16 mouse cellular contexts compared by ENCODE assay signal in the genomic region with DNA sequence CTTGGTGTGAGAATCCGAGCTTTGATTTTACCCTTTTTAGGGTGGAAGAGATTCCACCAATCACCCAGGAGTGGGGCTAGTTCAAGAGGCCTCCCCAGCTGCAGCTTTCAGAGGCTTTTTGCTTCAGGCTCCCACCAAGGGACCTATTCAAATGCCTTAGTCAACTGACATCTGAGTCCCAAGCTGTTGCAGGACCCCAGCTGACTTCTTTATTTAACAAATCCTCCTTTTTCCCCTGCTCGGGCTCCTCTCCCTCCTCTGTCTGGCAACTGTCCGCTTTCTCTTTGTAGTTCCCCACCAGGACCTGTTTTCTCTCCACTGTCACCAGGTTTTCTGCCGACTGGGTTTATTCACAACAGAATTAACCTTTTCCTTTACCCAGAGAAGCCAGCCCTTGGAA. TPM values are rescaled to one million over a fixed set of nuclear protein-coding genes. Genes with fewer than 3 reads are reported as not detected.
DNase-seq lines count a peak whose midpoint lies in the region; ATAC-seq and TF ChIP-seq lines count a peak whose summit lies in the region.
"Had no signal": no experiment of that assay in that cellular context is flagged by ENCODE, and none has a peak within 500 bp of the region (broad histone marks: within the 10 kb centered on the region; RNA-seq: fewer than 3 reads in every experiment).

No protein-coding gene starts in this region.

- no peak for TF ChIP-seq POLR2A in ES-Bruce4 (IDR thresholded peaks at IDR 0.05; ENCODE audit: insufficient read depth, low read length)

- peak; percentile 90 for TF ChIP-seq EP300 in ES-Bruce4 (IDR thresholded peaks at IDR 0.05; ENCODE audit: insufficient read depth, low read depth, low read length)

- H3K9ac ChIP-seq in forebrain, embryonic 12.5 days, result no peak overlapping the region
- no peak overlapping the region for H3K9ac ChIP-seq in forebrain, embryonic 15.5 days (replicated peaks)
- H3K9ac ChIP-seq in ES-Bruce4 (ENCODE audit: low read depth, poor library complexity, severe bottlenecking), result peak overlapping the region; percentile 72
- 0 out of 2 replicates have a peak overlapping the region, but pooled peaks have one; percentile 2 for H3K9ac ChIP-seq in embryonic facial prominence, embryonic 13.5 days
- no peak overlapping the region for H3K9ac ChIP-seq in midbrain, embryonic 12.5 days (replicated peaks)
- H3K9ac ChIP-seq: liver, postnatal 0 days had no signal

- H3K4me2 ChIP-seq in forebrain, embryonic 12.5 days, result 0 out of 2 replicates have a peak overlapping the region, but pooled peaks have one; percentile 8
- no peak overlapping the region for H3K4me2 ChIP-seq in forebrain, embryonic 15.5 days (replicated peaks)
- no peak overlapping the region for H3K4me2 ChIP-seq in embryonic facial prominence, embryonic 13.5 days
- H3K4me2 ChIP-seq in midbrain, embryonic 12.5 days (replicated peaks), result peak overlapping the region; percentile 6; the same call in 1 of the 2 replicates

- H3K27ac ChIP-seq in forebrain, embryonic 12.5 days, result no peak overlapping the region
- no peak overlapping the region for H3K27ac ChIP-seq in forebrain, embryonic 15.5 days (replicated peaks)
- peak overlapping the region; percentile 99 for H3K27ac ChIP-seq in ES-Bruce4 (ENCODE audit: insufficient read depth, low read length)
- H3K27ac ChIP-seq in embryonic facial prominence, embryonic 13.5 days, result no peak overlapping the region
- peak overlapping the region; percentile 54 for H3K27ac ChIP-seq in midbrain, embryonic 12.5 days (replicated peaks)
- H3K27ac ChIP-seq: macrophage had no signal

- DNase-seq in thymus, postnatal 36 days, result no peak
- DNase-seq in cerebellum, adult 18-20 months, result no peak
- no peak for DNase-seq in cerebellum, adult 9-11 months
- DNase-seq: kidney, postnatal 14 days; left cerebral cortex, postnatal 4 days; liver, postnatal 0 days; right cerebral cortex, adult 18-20 months; thymus, postnatal 4 days had no signal

- peaks cover 12% of the 10 kb centered on the region for H3K4me1 ChIP-seq in forebrain, embryonic 12.5 days
- H3K4me1 ChIP-seq in forebrain, embryonic 15.5 days, result no peaks in the 10 kb centered on the region
- H3K4me1 ChIP-seq in ES-Bruce4 (ENCODE audit: control insufficient read depth, insufficient read depth, low read length), result no peaks in the 10 kb centered on the region
- 0 out of 2 replicates have a peak, but pooled peaks cover 6% of the 10 kb centered on the region for H3K4me1 ChIP-seq in embryonic facial prominence, embryonic 13.5 days
- peaks cover 9% of the 10 kb centered on the region for H3K4me1 ChIP-seq in midbrain, embryonic 12.5 days

- H3K4me3 ChIP-seq in forebrain, embryonic 12.5 days (replicated peaks), result no peak overlapping the region
- no peak overlapping the region for H3K4me3 ChIP-seq in forebrain, embryonic 15.5 days
- no peak overlapping the region for H3K4me3 ChIP-seq in ES-Bruce4 (ENCODE audit: low read depth, low read length)
- no peak overlapping the region for H3K4me3 ChIP-seq in embryonic facial prominence, embryonic 13.5 days
- H3K4me3 ChIP-seq in midbrain, embryonic 12.5 days, result no peak overlapping the region

- H3K9me3 ChIP-seq in forebrain, embryonic 12.5 days, result no peaks in the 10 kb centered on the region
- no peaks in the 10 kb centered on the region for H3K9me3 ChIP-seq in forebrain, embryonic 15.5 days
- no peaks in the 10 kb centered on the region for H3K9me3 ChIP-seq in ES-Bruce4 (replicated peaks; ENCODE audit: control insufficient read depth, insufficient read depth, low read length, poor library complexity, severe bottlenecking)
- no peaks in the 10 kb centered on the region for H3K9me3 ChIP-seq in embryonic facial prominence, embryonic 13.5 days
- no peaks in the 10 kb centered on the region for H3K9me3 ChIP-seq in midbrain, embryonic 12.5 days

- no peaks in the 10 kb centered on the region for H3K27me3 ChIP-seq in forebrain, embryonic 12.5 days
- no peaks in the 10 kb centered on the region for H3K27me3 ChIP-seq in forebrain, embryonic 15.5 days
- H3K27me3 ChIP-seq in ES-Bruce4 (ENCODE audit: control insufficient read depth, insufficient read depth, low read length, poor library complexity, severe bottlenecking), result no peaks in the 10 kb centered on the region
- no peaks in the 10 kb centered on the region for H3K27me3 ChIP-seq in embryonic facial prominence, embryonic 13.5 days
- H3K27me3 ChIP-seq in midbrain, embryonic 12.5 days, result no peaks in the 10 kb centered on the region

- ATAC-seq in forebrain, embryonic 12.5 days (ENCODE audit: low FRiP score), result no peak
- ATAC-seq in forebrain, embryonic 15.5 days (replicated peaks), result no peak
- no peak for ATAC-seq in embryonic facial prominence, embryonic 13.5 days (ENCODE audit: insufficient number of reproducible peaks, insufficient read depth, low FRiP score, low TSS enrichment, low read depth)
- peak; percentile 27; the same call in 1 of the 2 replicates for ATAC-seq in midbrain, embryonic 12.5 days (ENCODE audit: low FRiP score, low read depth)
- ATAC-seq: activated CD4-positive, CD25-positive, alpha-beta regulatory T cell, adult 4 months; intestine, postnatal 0 days; liver, postnatal 0 days had no signal

- 5% methylated on average over 4 of the region's 4 CpGs for WGBS in forebrain, embryonic 12.5 days
- whole genome bisulfite sequencing in forebrain, embryonic 15.5 days, result 6% methylated on average over 4 of the region's 4 CpGs
- 6% methylated on average over 4 of the region's 4 CpGs for WGBS in embryonic facial prominence, embryonic 13.5 days
- 4% methylated on average over 4 of the region's 4 CpGs for WGBS in midbrain, embryonic 12.5 days

- no peak for TF ChIP-seq CTCF in ES-Bruce4 (IDR thresholded peaks at IDR 0.05; ENCODE audit: low read depth, low read length)

- no peaks in the 10 kb centered on the region for H3K36me3 ChIP-seq in forebrain, embryonic 12.5 days (replicated peaks)
- no peaks in the 10 kb centered on the region for H3K36me3 ChIP-seq in forebrain, embryonic 15.5 days
- peaks cover 40% of the 10 kb centered on the region for H3K36me3 ChIP-seq in ES-Bruce4 (ENCODE audit: control insufficient read depth, insufficient read depth, low read length, poor library complexity, severe bottlenecking)
- no peaks in the 10 kb centered on the region for H3K36me3 ChIP-seq in embryonic facial prominence, embryonic 13.5 days
- H3K36me3 ChIP-seq in midbrain, embryonic 12.5 days, result no peaks in the 10 kb centered on the region

RNA-seq across cellular contexts. Expression of gene Nanog, which starts 8.6 kb away (rescaled TPM):
- polyA plus RNA-seq in forebrain, embryonic 12.5 days (2016; fragmentation: Nextera tagmentation; extraction: Ambion mirVana), result 0.19 and 0.22 TPM in 2 replicates
- 0.09 and 0.29 TPM in 2 replicates for polyA plus RNA-seq in forebrain, embryonic 15.5 days (2015; fragmentation: Nextera tagmentation; extraction: Ambion mirVana)
- 610 and 613 TPM in 2 replicates for polyA plus RNA-seq in ES-Bruce4 (2011; ENCODE audit: insufficient read depth, insufficient read length, low read depth, missing spikeins)
- 0.27 and 0.51 TPM in 2 replicates for polyA plus RNA-seq in embryonic facial prominence, embryonic 13.5 days (2015; fragmentation: Nextera tagmentation; extraction: Ambion mirVana)
- polyA plus RNA-seq in midbrain, embryonic 12.5 days (2016; fragmentation: Nextera tagmentation; extraction: Ambion mirVana), result 0.14 and 0.20 TPM in 2 replicates
- polyA plus RNA-seq: liver, postnatal 0 days; macrophage had no signal

Comparison
In these comparisons a context has a peak if more than half of its experiments do, and no peak if none do; other contexts are left out.
1. H3K4me2 ChIP-seq: peak in forebrain, embryonic 12.5 days (single experiment) and midbrain, embryonic 12.5 days (single experiment); none in forebrain, embryonic 15.5 days (single experiment) and embryonic facial prominence, embryonic 13.5 days (single experiment).
2. H3K27ac ChIP-seq: peak in ES-Bruce4 (single experiment) and midbrain, embryonic 12.5 days (single experiment); none in forebrain, embryonic 12.5 days (single experiment), forebrain, embryonic 15.5 days (single experiment) and embryonic facial prominence, embryonic 13.5 days (single experiment).
3. H3K9ac ChIP-seq: peak in ES-Bruce4 (single experiment) and embryonic facial prominence, embryonic 13.5 days (single experiment); none in forebrain, embryonic 12.5 days (single experiment), forebrain, embryonic 15.5 days (single experiment) and midbrain, embryonic 12.5 days (single experiment).
4. RNA of gene Nanog, which starts 8.6 kb away (polyA plus RNA-seq): 610 to 613 TPM in ES-Bruce4; 0.09 to 0.29 TPM in forebrain, embryonic 15.5 days, 0.27 to 0.51 TPM in embryonic facial prominence, embryonic 13.5 days, 0.19 to 0.22 TPM in forebrain, embryonic 12.5 days and 0.14 to 0.20 TPM in midbrain, embryonic 12.5 days; every median in the first group is over 100 times any median in the second.